Mouse (Mus musculus): Measurements from ENCODE around the gene Tnrc6a. TPM values are rescaled to one million over a fixed set of nuclear protein-coding genes. Genes with fewer than 3 reads are reported as not detected.
A peak's percentile ranks its signal among the peaks of the same experiment; 100 is the strongest.
"Not testable (repeated sequence)": the region's sequence is repeated elsewhere in the genome, so short reads cannot be mapped to it uniquely, and the experiment has no call there.

Tnrc6a gene
- total RNA-seq (2022), result 10 to 100 TPM; 58.1 to 64.8 (median 60.8) TPM

DNA sequence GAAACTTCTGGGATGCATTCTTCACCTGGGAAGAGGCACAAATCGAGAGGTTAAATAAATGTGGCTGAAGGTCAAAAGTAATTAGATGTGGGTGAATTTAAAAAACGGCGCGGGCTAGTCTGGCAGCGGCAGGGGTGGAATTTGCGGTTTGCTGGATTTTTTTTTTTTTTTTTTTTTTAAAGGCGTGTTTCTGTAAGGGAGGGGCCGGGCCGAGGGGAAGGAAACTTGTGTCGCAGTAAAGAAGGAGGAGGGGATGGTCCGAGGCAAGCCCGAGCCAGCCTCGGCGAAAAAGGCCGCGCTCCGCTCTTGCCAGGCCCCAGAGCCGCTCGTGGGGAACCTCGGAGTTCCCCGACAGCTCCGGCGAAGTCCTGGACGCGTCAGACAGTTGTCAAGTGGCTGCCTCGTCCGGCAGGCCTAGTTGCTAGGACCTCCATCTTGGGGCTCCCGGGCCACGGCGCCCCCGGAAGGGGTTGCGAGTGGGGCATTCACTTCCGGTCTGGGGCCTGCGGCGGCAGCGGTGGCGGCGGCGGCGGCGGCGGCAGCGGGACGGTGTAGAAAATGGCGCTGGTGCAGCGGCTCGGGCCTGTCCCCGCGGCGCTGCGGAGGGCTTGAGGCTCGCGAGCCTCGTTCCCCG, at the start of gene Tnrc6a:
Gene Tnrc6a, plus strand, starts transcription at position 221 of the 634 bp plus-strand sequence.
- peak; percentile 89 to 93 for DNase-seq (ENCODE audit: low spot score in 2 of 2)

DNA sequence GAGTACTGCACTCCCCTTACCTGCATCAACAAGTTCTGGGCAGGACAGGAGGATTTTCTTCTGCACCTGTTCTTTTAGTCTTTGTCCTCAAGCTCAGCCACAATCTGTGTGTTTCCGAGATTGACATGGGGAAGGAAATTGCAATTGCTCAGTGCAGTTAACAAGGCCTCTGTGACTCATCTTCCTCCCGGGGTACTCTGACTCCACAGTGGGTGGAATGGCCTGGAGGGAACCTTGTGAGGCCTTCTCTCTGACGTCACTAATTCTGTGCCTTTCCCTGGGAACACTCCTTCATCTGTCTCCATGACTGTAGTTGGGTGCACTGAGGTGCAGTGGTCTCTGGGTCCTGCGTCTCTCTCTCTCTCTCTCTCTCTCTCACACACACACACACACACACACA, 41.4 kb upstream of the Tnrc6a start:
- DNase-seq (ENCODE audit: low spot score in 2 of 2), result no peak

DNA sequence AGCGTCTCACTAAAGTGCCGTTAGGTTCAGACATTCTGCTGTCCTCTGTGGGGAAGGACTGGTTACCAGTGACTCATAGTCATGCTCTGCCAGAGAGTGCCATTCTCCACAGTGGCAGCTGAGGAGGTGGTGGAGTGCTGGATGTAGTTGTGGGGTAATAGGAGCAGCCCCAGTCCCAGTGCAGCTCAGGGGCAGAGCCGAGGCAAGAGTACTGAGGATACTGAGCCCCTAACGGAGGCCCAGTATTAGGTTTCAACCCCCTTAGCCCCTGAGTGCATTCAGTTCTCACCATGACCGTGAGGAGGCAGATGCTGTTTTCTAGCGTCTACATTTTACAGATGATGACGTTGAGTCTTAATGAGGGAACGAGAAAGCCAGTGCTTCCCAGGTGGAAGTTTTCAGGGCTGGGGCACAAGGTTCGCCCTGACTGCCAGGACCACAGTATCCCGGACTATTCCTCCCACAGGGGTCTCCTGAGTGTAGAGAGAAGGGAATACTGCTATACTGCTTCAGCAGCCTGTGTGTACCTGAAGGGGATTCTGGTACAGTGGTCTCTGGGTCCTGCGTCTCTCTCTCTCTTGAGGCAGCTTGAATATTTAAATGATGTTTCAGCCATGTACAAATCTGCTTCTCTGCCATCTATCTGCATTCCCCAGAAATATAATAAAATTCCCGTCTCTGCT, 40.1 kb upstream of the Tnrc6a start:
- no peak for DNase-seq (ENCODE audit: low spot score in 2 of 2)

DNA sequence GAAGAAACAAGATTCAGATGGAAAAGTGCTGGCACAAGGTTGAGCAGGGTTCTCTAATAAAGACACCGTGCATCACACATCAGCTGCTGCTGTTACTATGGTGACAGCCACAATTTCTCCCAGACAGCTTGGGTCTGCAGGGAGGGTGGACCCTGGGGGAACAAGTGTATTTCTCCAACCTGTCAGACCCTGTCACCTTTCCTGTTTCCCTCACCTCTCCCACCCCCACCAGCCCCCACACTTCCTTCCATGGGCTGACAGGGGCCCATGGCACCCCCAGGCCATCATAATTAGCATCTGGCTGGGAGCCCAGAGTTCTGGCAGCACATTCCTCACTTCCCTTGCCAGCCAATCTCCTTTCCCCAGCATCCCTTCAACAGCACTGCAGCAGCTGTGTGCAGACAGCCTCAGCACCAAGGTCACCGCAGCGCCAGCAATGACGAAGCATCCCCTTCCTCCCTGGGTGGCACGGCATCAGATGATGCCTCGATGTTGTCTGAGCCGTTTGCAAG, 39.4 kb upstream of the Tnrc6a start:
- DNase-seq (ENCODE audit: low spot score in 2 of 2), result peak; percentile 81 to 83

DNA sequence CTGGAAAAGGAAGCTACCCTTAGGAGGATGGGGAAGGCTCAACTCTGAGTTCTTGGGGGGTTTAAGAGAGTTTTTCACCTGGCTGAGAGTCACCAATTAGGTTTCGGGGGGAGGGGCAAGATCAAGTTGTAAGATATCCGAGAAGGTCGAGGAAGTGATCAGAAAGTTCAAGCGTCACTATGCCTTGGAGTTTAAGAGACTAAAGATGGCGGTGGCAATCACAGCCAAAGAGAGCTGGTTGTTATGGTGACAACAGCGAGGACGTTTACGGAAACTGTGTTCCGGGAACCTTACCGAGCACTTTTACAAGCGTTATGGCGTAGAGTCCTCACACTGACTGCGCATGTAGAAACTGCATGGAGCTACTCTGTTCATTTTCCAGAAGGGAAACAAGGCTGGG, 39.0 kb upstream of the Tnrc6a start:
- peak in 1 of 2 experiments; percentile 52 for DNase-seq (ENCODE audit: low spot score in 2 of 2)

DNA sequence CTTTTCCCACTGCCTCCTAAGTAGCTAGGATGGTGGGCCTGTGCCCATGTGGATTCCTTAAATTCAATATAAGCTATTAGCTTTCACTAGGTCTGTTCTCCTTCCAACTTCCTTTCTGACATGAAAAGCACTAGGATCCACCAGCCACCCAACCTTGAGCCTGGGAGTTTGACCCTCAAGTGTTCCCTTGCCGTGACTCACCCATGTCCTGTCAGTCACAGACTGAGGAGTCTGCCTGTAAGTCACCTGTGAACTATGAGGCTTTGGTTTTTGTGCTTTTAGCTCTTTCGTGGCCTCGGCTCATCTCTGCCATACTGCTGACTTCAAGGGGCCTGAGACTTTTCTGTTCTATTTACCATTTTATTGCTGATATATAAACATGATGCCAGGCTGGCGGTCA, 34.8 kb upstream of the Tnrc6a start:
- DNase-seq (ENCODE audit: low spot score in 2 of 2), result no peak

DNA sequence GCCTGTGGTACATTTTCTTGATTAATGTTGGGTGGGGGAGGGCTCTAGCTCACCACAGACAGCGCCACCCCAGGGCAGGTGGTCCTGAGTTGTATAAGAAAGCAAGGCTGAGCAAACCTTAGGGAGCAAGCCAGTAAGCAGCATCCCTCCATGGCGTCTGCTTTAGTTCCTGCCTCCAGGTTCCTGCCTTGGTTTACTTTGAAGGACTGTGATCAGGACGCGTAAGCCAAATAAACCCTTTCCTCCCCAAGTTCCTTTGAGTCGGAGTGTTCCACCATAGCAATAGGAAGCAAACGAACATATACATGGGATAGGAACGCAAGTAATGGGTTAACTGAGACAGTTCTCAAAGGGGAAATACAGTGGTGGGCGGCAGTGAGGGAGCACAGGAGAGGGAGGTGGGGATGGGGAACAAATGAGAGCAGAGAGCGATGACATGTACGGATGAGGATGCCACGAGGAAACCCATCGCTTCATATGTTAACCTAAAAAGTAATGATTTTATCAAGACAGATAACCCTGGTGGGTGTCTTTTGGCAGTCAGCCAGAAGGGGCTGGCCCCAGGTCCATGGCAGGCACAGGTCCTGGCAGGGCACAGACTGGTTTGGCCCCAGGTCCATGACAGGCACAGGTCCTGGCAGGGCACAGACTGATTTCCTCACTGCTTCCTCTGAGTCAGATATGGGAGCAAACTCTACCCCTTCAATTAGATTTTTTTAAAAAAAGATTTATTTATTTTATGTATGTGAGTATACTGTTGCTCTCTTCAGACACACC, 27.2 kb upstream of the Tnrc6a start:
- DNase-seq (ENCODE audit: low spot score in 2 of 2), result no peak

DNA sequence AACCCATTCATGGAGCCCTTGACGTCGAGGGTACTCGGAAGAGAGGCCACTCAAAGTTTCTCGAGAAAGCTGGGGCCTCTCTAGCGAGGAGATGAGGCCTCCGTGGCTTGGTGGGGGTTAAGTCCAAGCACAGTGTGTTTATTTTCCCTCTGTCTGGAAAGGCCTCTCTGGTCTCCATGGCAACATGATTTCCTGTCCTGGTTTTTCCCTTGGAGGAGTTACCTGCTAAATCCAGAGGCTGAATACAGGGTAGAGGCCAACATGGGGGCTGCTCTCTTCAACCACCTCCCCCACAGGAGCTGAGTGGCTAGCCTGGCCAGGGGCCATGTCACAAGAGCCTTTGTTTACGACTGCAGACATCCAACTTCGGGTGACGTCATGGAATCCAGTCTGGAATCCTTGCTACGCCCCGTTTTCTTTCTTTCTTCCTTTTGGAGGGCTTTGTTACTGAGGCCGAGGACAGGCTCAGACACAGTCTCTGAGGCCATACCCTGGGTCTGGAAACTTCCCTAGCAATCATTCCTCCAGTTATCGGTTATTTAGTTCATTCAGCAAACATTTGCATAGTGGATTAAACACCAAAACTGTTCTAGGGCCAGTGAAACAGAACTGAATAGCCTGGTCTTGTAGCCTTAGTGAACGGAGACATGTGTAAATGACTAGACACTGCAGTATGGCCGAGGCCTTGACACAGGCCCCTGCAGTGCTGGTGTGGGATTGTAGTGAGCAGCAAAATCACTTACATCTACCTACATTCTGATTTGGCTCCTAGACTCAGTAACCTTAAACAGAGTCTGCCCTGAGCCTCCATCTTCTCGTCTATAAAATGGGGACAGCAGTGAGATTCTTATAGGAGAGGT, 25.6 kb upstream of the Tnrc6a start:
- peak; percentile 62 to 79 for DNase-seq (ENCODE audit: low spot score in 2 of 2)

DNA sequence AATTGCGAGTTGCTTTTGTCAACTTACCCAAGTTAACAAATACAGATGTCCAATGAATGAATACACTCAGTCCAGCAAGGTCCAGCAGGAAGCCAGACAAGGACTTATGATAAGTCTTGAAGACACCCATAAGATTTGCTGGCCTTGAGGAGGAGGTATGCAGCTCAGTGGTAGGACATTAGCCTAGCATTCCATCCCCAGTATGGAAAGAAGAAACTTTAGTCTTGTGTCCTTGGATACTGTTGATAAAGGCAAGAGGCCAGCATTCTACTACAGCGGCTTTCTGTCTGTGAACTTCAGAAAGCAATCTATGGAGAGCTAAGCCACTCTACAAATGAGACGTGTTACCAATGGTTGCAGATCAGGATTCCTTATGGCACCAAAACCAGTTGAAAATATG, 22.4 kb upstream of the Tnrc6a start:
- DNase-seq (ENCODE audit: low spot score in 2 of 2), result no peak

DNA sequence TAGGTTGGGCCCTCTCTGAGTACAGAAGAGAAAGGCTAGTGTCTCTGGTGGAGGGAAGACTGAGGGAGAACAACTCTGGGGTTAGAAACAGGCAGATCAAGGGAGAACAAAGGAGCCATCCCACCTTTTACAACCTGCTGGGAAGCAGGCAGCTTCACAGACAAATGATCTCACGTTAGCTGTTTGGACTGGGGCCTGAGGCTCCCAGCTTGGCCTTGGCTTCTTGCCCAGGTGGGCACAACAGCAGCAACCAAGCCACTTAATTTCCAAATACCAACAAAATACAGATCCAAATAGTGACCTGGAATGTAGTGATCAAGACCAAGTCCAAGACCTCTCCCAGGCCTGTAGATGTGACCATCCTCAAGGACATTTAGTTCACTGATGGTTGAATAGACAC, 18.3 kb upstream of the Tnrc6a start:
- not testable (repeated sequence) for DNase-seq (ENCODE audit: low spot score in 2 of 2)

DNA sequence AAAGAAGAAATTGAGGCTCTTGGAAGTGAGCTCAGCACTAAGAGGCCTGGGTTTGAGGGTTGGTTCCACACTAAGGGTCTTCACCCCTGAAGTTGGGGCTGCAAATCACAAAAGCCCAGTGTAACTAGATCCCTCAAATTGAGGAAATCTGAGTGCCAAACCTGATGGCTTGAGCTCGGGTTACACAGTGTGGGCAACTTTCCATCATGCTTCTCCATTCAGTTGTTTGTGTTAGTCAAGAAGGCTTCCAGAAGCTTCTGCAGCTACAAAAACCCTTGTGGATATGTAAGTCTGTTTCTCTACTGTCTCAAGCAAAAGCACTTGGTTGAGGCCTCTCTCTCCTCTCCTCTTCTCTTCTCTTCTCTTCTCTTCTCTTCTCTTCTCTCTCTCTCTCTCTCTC, 17.8 kb upstream of the Tnrc6a start:
- DNase-seq (ENCODE audit: low spot score in 2 of 2), result no peak

DNA sequence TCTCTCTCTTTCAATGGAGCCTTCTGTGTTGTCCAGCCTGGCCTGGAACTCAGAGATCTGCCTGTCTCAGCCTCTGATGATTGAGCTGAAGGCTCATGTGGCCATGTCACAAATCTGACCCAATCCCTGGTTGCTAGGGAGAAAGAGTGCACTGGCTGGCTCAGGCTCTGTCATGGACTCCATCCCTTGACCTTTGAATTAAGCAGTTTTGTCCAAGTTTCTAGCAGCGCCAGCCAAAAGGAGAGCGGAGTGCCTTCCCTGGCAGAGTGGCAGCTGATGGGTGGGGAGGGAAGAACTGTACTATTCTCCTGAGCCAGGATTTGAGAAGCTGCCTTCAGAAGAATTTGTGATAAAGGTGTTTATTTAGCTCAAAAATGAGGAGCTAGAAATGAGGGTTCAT, 17.4 kb upstream of the Tnrc6a start:
- DNase-seq (ENCODE audit: low spot score in 2 of 2), result no peak

DNA sequence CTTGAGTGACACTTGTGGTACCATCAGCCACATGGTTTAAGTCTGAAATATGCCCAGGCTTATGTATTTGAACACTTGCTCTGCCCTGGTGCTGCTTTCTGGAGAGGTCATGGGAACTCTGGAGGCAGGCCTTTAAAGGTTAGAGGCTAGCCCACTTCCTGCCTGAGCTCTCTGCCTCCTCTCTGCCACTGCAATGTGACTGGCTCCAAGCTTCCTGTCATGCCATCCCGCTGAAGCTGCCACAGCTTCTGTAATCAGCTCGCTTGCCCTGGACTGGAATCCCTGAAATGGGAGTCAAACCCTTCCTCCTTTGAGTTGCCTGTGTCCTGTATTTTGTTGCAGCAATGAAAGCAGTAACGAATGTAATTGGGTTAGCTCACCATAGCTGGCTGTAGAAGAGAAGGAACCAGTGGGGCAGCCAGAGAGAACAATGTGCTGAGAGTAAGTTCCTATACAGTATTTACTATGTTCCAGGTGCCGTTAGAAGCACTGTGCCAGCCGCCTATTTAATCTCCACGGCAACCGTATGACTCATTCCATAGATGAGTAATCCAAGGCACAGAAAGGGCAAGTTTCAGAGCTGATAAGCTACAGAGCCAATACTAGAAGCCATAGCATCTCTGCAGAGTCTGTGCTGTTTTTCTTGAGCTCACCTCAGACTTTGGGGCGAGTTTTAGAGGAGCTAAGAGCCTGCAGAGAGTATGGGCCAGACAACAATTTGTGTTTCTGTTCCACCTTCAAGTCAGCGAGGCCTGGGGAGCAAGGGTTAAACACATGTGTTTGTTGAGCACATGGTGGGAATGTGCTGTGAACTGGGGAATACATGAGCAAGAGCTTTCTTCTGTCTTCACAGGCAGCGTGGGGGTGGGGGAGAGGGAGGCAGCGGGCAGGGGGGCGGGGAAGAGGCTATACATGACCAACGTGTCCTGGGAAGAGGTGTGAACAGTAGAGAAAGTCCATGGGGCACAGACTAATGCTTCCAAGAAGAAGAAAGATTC, 15.3 kb upstream of the Tnrc6a start:
- peak in 1 of 2 experiments; percentile 43 for DNase-seq (ENCODE audit: low spot score in 2 of 2)

DNA sequence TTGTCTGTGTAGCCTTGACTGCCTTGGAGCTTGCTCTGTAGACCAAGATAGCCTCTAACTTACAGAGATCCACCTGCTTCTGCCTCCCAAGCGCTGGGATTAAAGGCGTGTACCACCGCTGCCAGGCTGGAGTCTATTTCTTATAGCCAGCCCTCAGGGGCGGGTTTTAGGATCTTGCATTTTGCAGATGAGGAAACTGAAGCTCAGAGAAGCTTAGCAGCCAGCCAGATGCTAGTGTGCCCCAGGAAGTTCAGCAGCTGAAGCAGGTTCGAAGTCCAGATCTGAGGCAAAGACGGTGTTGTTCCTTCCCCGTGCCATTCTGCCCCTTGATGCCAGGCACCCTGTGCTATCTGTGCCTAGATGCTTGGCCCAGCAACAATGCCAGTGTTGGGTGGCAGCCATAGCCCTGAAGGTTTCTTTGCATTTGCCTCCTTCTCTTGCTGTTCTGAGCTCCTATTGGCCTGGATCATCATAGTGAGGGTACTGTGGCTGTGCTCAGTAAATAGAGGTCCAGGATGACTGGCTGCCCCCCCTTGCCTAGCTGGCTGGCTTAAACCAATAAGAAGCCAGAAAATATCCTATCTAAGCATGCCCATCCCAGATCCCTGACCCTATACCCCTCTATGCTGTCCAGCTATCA, 14.2 kb upstream of the Tnrc6a start:
- no peak for DNase-seq (ENCODE audit: low spot score in 2 of 2)

DNA sequence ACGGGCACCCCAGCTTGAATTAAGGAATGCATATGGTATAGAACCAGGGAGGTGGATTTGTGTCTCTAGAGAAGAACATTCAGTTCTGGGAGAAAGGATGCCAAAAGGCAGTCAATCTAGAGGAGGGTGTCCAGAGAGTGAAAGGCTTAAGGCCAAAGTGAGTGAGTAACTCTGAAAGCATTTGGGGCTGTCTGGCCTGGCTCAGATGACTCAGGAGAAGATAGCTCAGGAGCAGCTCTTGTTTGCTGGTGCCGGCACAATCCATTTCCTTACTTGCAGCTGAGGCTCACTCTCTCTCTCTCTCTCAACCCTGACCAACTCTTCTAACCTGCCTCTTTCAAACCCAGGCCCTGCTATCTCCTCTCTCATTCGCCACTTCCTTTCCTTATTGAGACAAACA, 13.6 kb upstream of the Tnrc6a start:
- DNase-seq (ENCODE audit: low spot score in 2 of 2), result no peak

DNA sequence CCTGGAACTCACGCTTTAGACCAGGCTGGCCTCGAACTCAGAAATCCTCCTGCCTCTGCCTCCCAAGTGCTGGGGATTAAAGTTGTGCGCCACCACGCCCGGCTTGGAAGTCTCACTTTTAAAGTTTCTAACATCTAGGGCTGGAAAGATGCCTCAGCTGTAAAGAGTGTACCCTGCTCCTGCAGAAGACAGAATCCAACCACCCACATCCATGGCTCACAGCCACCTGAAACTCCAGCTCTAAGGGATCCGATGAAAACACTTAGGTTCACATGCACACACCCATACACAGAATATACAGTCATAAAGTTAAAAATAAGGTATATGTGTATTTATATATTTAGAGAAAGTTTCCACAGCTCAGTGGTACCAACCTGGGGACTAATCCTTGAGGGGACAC, 10.1 kb upstream of the Tnrc6a start:
- no peak for DNase-seq (ENCODE audit: low spot score in 2 of 2)

DNA sequence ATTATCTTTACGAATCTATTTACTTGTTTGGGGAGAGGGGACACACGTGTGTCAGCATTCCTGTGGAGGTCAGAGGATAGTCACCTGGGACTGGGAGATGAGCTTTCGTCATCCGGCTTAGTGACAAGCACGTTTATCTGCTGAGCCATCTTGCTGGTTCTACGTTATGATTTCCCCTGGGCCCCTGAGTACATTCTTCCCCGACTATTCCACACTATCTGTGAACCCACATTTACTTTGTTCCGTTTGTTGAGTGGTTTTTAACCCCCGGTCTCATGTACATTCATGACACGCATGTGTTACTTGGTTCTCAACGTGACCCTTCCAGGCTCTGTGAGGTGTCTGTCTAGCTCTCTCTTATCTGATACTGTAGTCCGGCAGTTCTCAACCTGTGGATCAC, 6.9 kb upstream of the Tnrc6a start:
- DNase-seq (ENCODE audit: low spot score in 2 of 2), result no peak

DNA sequence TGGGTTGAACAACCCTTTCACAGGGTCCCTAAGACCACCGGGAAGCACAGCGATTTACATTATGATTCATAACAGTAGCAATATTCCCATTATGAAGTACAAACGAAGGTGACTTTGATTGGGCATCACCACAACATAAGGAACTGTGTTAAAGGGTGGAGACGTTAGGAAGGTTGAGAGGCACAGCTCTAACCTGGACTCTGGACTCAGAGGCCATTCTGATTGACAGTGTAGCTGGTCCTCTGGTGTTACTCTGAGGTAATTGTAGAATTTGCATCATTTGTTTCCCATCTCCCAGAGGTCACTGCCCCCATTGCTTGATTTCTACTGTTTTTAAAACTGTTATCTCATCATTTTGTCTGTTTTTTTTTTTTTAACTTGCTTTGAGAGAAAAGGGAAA, 6.5 kb upstream of the Tnrc6a start:
- no peak for DNase-seq (ENCODE audit: low spot score in 2 of 2)

DNA sequence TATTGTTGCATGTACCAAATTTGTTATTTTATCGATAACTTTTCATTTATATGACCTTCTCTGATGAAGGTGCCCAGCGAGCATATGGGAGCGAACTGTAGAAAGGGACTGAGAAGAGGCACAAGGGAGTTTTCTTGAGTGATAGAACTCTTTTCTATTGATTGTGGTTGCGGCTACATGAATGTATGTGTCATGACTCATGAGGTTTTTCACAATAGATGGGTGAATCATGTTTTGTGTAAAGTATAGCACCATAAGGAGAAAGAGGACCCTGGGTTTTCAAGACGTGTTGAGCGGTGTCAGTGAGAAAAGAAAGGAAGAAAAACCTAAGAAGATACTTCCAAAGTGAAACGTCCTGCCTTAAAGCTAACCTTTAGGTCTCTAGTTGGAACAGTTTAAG, 3.2 kb upstream of the Tnrc6a start:
- DNase-seq (ENCODE audit: low spot score in 2 of 2), result no peak

DNA sequence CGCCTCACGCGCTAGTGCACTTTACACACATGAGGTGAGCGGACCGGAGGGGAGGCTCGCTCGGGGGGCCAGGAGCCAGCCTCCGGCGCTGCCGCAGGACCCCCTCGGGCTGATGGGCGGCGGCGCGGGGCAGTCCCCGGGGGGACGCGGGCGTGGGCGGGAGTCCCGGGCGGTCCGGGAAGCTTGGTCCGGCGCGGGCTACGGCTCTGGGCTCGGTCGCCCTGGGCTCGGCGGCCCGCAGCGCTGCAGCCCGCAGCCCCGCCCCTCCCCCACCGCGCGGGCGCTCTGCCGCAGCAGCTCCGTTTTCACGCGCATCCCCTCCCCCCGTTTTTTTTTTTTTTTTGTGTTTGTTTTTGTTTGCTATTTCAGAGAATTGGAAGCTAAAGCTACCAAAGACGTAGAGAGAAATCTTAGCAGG, 623 bp downstream of the Tnrc6a start:
- DNase-seq (ENCODE audit: low spot score in 2 of 2), result no peak
